Mouse (Mus musculus): Measurements from ENCODE around the gene Thada.

- TF ChIP-seq CTCF (IDR thresholded peaks at IDR 0.05; ENCODE audit: low read depth) (no peak), EP300 (IDR thresholded peaks at IDR 0.05; ENCODE audit: low read depth) (no peak)
Observed at GRCm38 (mm10) chr17:84497559-84497958, 31.6 kb upstream of the Thada start.
